Mouse (Mus musculus) hindbrain, embryonic 11.5 days (tissue): Measurements from ENCODE around the gene Ppp3r1. TPM values are rescaled to one million over a fixed set of nuclear protein-coding genes. Genes with fewer than 3 reads are reported as not detected.
A peak's percentile ranks its signal among the peaks of the same experiment; 100 is the strongest.

Experiments used
- ATAC-seq: fragments of 200-750 bp; cut with Nextera tagmentation; 2 replicates; pipeline ENCODE4 v1.8.0; 2017; ENCODE audit warnings: mild to moderate bottlenecking, moderate TSS enrichment, moderate library complexity; ENCODE audit not compliant: low FRiP score
- DNase-seq: peaks from one replicate; pipeline ENCODE4 v3.0.0-alpha.2; 2015; ENCODE audit warnings: low spot score
- H3K27ac ChIP-seq: fragments of 300-500 bp; sonication (generic); 2 replicates; pipeline ENCODE4 v1.5.1; 2014; ENCODE audit warnings: mild to moderate bottlenecking, low read depth, low read length
- H3K27me3 ChIP-seq: fragments of 300-500 bp; sonication (generic); 2 replicates; pipeline ENCODE4 v1.6.1; 2014; ENCODE audit warnings: mild to moderate bottlenecking, low read length, moderate library complexity, mixed read lengths; ENCODE audit not compliant: control insufficient read depth, insufficient read depth
- H3K36me3 ChIP-seq: fragments of 300-500 bp; sonication (generic); 2 replicates; pipeline ENCODE4 v1.6.1; 2014; ENCODE audit warnings: mild to moderate bottlenecking, low read length, moderate library complexity, mixed read lengths; ENCODE audit not compliant: control insufficient read depth, insufficient read depth
- H3K4me1 ChIP-seq: fragments of 300-500 bp; sonication (generic); replicated peaks from 2 replicates; pipeline ENCODE4 v1.6.1; 2014; ENCODE audit warnings: low read length, mixed read lengths; ENCODE audit not compliant: control insufficient read depth, insufficient read depth
- H3K4me2 ChIP-seq: fragments of 300-500 bp; sonication (generic); replicated peaks from 2 replicates; pipeline ENCODE4 v1.6.1; 2014; ENCODE audit warnings: mild to moderate bottlenecking, low read depth, low read length
- H3K4me3 ChIP-seq: fragments of 300-500 bp; sonication (generic); 2 replicates; pipeline ENCODE4 v1.5.1; 2014; ENCODE audit warnings: low read depth, low read length
- H3K9ac ChIP-seq: fragments of 300-500 bp; sonication (generic); 2 replicates; pipeline ENCODE4 v1.6.1; 2014; ENCODE audit warnings: low read depth, low read length
- H3K9me3 ChIP-seq: fragments of 300-500 bp; sonication (generic); 2 replicates; pipeline ENCODE4 v1.6.1; 2016; ENCODE audit warnings: low read length; ENCODE audit not compliant: control insufficient read depth
- WGBS: fragments of 180-500 bp; shearing (Covaris S2); extraction: QIAGEN DNeasy Blood & Tissue Kit; methylation state at CpG from one replicate; pipeline ENCODE4 v1.1.7; 2014; 5-methylcytosine and 5-hydroxymethylcytosine counted together
- polyA plus RNA-seq: library from polyadenylated mRNA; unstranded; fragments of >200 nt; fragmentation: Nextera tagmentation; extraction: Ambion mirVana; gene quantifications from 2 replicates; pipeline ENCODE4 v1.2.1, GENCODE M21; 2014

Ppp3r1 gene
- polyA plus RNA-seq, 1 experiment from 2014 or later: 110 TPM

DNA sequence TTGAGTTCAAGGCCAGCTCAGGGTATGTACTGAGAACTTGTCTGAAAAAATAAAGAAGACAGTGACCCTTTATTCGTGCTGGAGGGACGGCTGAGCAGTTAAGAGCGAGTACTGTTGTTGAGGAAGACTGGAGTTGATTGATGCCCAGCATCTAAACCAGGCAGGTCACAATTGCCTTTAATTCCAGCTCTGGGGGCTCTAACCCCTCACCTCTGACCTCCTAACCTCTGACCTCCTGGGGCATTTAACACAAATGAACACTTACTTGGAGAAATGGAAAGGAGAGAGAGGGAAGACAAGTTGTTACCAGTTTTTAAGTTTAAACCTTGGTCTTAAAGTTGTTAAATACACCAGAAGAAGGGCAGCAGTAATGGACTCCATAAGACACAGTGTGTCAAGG, 29.7 kb downstream of the Ppp3r1 start:
- H3K27ac ChIP-seq: no peak overlapping the region
- ATAC-seq (no peak), DNase-seq (no peak)
- H3K36me3 ChIP-seq: no peaks in the 10 kb centered on the region
- no peak overlapping the region for H3K9ac ChIP-seq
- 25% methylated on average over 3 of the region's 3 CpGs for WGBS
- no peaks in the 10 kb centered on the region for H3K4me1 ChIP-seq
- no peak overlapping the region for H3K4me3 ChIP-seq
- H3K9me3 ChIP-seq: no peaks in the 10 kb centered on the region
- no peaks in the 10 kb centered on the region for H3K27me3 ChIP-seq
- H3K4me2 ChIP-seq: no peak overlapping the region

DNA sequence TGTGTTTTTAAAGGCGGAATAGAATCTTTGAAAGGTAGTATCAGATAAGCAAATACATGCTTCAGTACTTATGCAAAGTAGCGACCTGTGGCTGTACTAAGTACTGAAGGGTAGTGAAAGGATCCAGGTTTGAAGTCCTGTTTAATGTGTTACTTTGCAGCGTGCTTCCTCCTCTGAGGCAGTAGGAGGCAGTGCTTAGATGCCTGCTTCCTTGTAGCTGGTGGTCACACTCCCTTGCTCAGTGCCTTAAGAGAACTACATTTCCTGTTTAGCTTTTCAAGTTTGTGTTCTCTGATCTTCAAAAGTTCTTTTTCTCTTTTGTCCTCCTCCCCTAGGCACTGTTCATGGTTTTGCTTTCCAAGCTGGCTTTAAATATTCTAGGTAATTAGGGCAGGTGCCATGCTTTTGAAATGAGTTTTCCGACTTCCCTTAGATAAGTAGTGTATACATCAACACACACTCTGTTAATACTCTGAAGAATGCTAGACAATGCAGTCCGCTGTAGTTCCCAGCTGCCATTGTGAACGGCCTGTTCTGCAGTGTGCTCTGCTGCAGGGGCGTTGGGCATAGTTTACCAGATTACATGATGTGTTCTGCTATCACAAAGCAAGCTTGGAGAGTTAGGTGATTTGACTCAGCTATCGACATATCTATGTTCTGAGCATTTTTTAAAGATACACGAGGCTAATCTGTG, 33.2 kb downstream of the Ppp3r1 start:
- no peaks in the 10 kb centered on the region for H3K27me3 ChIP-seq
- no peak overlapping the region for H3K4me2 ChIP-seq
- no peak for DNase-seq
- no peak overlapping the region for H3K9ac ChIP-seq
- 0 out of 2 replicates have a peak, but pooled peaks cover 2% of the 10 kb centered on the region for H3K36me3 ChIP-seq
- H3K4me3 ChIP-seq: no peak overlapping the region
- WGBS: 87% methylated on average over 9 of the region's 9 CpGs
- H3K4me1 ChIP-seq: no peaks in the 10 kb centered on the region
- no peak for ATAC-seq
- H3K9me3 ChIP-seq: no peaks in the 10 kb centered on the region
- H3K27ac ChIP-seq: no peak overlapping the region

DNA sequence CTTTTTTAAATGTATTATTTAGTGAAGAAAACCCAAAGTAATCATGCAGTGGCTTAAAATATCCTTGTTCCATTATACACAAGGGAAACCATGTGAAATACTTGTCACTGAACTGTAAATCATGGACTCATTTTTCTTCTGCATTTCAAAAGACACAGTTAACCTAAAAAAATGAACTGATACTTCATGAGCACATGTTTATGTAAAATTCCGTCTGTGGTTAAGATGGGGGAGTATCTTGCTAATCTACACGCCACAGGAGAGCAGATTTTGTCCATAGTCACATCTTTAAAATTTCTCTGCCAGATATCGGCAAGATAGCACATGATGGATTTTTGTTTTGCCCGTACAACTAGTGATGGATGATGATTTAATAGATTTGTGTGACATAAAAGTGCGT, 40.1 kb downstream of the Ppp3r1 start:
- Histone ChIP-seq H3K36me3 (0 out of 2 replicates have a peak, but pooled peaks cover 2% of the 10 kb centered on the region), H3K27me3 (no peaks in the 10 kb centered on the region), H3K27ac (no peak overlapping the region), H3K9me3 (no peaks in the 10 kb centered on the region), H3K9ac (no peak overlapping the region), H3K4me1 (no peaks in the 10 kb centered on the region), H3K4me2 (no peak overlapping the region), H3K4me3 (no peak overlapping the region)
- ATAC-seq: no peak
- 92% methylated on average over 5 of the region's 5 CpGs for WGBS
- no peak for DNase-seq

DNA sequence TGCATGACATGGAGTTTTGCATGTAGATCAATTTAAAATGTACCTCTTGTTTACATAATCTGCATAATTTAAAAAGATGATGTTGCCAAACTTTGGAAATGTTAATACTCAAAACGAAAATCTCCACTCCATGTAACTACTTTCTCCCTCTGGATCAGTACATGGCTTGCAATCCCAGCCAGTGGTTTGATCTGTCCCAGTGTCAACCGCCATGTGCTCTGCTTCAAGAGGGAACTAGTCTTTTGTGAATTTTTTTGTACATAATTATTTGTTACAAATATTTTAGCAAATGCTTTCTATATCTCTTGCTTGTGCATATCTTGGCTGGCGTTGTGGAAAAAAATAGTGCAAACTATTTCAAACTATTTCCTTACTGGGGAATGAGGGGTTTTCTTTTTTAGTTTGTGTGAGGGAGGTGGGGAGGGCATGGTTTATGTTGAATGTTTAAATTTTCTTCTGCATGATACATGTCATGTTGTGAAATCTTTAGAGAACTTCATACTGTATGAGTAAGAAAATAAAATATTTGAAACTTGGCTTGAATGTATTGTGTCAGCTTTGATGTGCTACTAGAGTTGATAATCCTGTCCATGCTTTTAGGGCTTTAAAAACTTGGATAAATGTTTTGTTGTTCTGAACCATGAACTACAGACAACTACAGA, 40.9 kb downstream of the Ppp3r1 start:
- H3K9ac ChIP-seq: no peak overlapping the region

DNA sequence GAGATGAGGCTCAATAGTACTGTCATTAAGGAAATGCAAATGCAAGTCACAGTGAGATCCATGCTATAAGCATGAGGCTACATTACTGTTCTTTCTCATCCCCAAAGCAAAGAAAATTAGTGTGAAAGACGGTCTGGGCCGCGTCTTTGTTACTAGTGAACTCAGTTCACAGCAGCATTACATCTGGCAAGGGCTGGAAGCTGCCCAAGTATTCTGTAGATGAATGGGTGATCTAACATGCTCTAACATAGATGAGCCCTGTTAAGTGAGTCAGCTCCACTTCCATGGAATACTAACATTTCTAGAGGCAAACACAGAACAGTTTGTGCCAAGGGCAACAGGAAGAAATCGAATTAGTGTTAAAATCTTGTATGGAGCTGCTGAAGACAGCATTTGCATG, 41.9 kb downstream of the Ppp3r1 start:
- DNase-seq (no peak), ATAC-seq (no peak)
- H3K27me3 ChIP-seq: no peaks in the 10 kb centered on the region
- WGBS: 97% methylated on average over 4 of the region's 4 CpGs
- no peak overlapping the region for H3K4me3 ChIP-seq
- no peak overlapping the region for H3K9ac ChIP-seq
- no peaks in the 10 kb centered on the region for H3K36me3 ChIP-seq
- H3K4me1 ChIP-seq: no peaks in the 10 kb centered on the region
- no peak overlapping the region for H3K4me2 ChIP-seq
- H3K9me3 ChIP-seq: no peaks in the 10 kb centered on the region
- no peak overlapping the region for H3K27ac ChIP-seq

More for the DNA sequence above, 40.9 kb downstream of the Ppp3r1 start:
- 0 out of 2 replicates have a peak, but pooled peaks cover 2% of the 10 kb centered on the region for H3K36me3 ChIP-seq
- 93% methylated on average over 3 of the region's 3 CpGs for WGBS
- H3K4me2 ChIP-seq: no peak overlapping the region
- no peaks in the 10 kb centered on the region for H3K4me1 ChIP-seq
- DNase-seq (no peak), ATAC-seq (no peak)
- no peak overlapping the region for H3K4me3 ChIP-seq
- no peaks in the 10 kb centered on the region for H3K27me3 ChIP-seq
- no peak overlapping the region for H3K27ac ChIP-seq
- H3K9me3 ChIP-seq: no peaks in the 10 kb centered on the region

DNA sequence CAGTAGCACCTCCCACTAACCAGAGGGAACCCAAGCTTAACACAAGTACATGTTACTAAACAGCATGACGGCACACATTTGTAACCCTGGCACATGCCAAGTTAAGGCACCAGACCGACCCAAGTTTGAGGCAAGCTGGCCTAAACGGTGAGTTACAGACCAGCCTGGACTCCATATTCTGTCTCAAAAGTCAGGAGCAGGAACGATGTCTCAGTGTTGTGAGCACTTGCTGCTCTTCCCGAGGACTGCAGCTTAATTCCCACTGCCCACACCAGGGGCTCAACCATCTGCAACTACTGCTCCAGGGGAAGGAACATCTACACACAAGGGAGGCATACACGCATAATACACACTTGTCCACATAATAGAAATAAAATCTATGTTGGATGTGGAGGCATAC, 43.4 kb downstream of the Ppp3r1 start:
- Histone ChIP-seq H3K4me1 (no peaks in the 10 kb centered on the region), H3K9ac (no peak overlapping the region), H3K36me3 (0 out of 2 replicates have a peak, but pooled peaks cover 2% of the 10 kb centered on the region), H3K4me3 (no peak overlapping the region), H3K27ac (no peak overlapping the region), H3K4me2 (no peak overlapping the region), H3K9me3 (no peaks in the 10 kb centered on the region), H3K27me3 (no peaks in the 10 kb centered on the region)
- DNase-seq: no peak
- ATAC-seq: no peak
- WGBS: 88% methylated on average over 6 of the region's 6 CpGs

DNA sequence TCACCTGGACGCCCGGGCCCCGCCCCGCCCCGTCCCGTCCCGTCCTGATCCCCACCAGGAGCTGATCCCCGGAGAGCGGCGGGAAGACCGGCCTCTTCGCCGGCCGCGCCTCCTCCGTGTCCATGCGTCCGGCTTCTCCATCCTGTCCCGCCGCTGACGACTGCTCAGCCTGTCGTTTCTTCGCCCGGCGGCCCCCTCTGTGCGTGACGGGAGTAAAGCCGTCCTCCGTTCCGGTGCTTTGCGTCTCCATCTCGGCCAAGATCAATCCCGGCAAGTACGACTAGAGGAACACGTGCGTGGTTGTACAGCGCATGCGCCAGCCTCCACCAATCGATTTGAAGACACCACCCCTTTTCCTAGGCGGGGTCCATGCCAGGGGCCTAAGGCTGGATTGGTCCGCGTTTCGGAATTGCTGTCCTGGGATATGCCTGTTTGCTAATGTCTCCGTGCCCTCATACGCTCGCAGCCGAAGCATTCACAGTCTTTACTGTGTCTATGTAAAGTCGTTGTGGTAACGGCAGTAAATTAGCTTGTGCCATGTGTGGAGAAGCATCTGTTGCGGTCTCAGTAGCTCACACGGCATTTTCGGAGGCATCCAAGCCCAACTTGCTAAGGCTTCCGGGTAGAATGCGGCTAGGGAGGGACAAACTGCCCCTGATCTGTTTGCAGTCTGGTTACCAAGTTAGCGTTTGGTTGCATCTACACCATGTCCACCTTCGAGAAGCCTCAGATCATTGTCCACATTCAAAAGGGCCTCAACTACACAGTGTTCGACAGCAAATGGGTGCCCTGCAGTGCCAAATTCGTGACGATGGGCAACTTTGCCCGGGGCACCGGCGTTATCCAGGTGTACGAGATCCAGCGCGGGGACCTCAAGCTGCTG, 52.4 kb downstream of the Ppp3r1 start, which contains the start of gene Pno1:
Gene Pno1 (minus strand): TSS at position 311 of the 883 bp plus-strand sequence.
- H3K27me3 ChIP-seq: no peaks in the 10 kb centered on the region
- under 1% methylated on average over 63 of the region's 65 CpGs for WGBS
- 0 out of 2 replicates have a peak within 1 kb of the TSS, but pooled peaks have one; percentile 30 for H3K27ac ChIP-seq
- H3K36me3 ChIP-seq: 0 out of 2 replicates have a peak, but pooled peaks cover 2% of the 10 kb centered on the region
- ATAC-seq (peak; percentile 100), DNase-seq (peak; percentile 96)
- H3K4me1 ChIP-seq: no peaks in the 10 kb centered on the region
- peak within 1 kb of the TSS; percentile 81 for H3K9ac ChIP-seq
- H3K4me2 ChIP-seq: peak within 1 kb of the TSS; percentile 57
- peak within 1 kb of the TSS; percentile 86 for H3K4me3 ChIP-seq
- H3K9me3 ChIP-seq: no peaks in the 10 kb centered on the region

DNA sequence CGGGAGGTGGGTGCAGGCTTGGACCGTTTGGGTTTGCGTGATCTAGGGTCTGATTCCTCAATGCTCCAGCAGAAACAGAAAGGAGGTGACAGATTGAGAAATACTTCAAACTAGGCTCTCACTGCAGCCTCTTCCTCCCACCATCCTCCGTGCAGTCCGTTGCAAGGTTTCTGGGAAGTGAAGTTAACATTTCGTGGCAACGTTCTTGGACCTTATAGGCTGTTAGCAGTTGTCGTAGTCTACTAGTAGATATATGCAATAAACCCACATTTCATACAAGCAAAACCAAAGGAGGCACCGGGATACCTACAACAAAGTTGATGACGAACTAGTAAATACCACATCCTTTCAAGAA, 53.1 kb downstream of the Ppp3r1 start:
- peak overlapping the region; percentile 86 for H3K4me3 ChIP-seq
- DNase-seq (no peak), ATAC-seq (no peak)
- H3K9ac ChIP-seq: peak overlapping the region; percentile 81
- H3K27ac ChIP-seq: 0 out of 2 replicates have a peak overlapping the region, but pooled peaks have one; percentile 30
- no peaks in the 10 kb centered on the region for H3K9me3 ChIP-seq
- peak overlapping the region; percentile 57 for H3K4me2 ChIP-seq
- no peaks in the 10 kb centered on the region for H3K27me3 ChIP-seq
- 0 out of 2 replicates have a peak, but pooled peaks cover 2% of the 10 kb centered on the region for H3K36me3 ChIP-seq
- no peaks in the 10 kb centered on the region for H3K4me1 ChIP-seq
- 2% methylated on average over 10 of the region's 10 CpGs for WGBS
